12 mouse cellular contexts compared by ENCODE assay signal in the genomic region with DNA sequence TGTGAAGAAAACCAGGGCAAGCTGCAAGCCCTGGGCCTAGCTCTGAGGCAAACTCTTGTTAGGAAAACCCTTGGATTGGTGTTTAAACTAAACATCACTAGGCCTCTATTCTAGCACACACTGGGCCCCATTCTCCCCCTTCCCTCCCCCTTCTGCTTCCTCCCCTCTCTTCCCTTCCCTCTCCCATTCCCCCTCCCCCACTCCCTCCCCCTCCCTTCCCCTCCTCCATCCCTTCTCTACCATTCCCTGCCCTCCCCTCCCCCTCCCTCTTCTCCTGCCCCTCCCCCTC. TPM values are rescaled to one million over a fixed set of nuclear protein-coding genes. Genes with fewer than 3 reads are reported as not detected.
A peak's percentile ranks its signal among the peaks of the same experiment; 100 is the strongest.
DNase-seq lines count a peak whose midpoint lies in the region; ATAC-seq and TF ChIP-seq lines count a peak whose summit lies in the region.
"Had no signal": no experiment of that assay in that cellular context is flagged by ENCODE, and none has a peak within 500 bp of the region (broad histone marks: within the 10 kb centered on the region; RNA-seq: fewer than 3 reads in every experiment).

No protein-coding gene starts in this region.

- H3K4me2 ChIP-seq in heart, embryonic 14.5 days (ENCODE audit: low read length) = no peak overlapping the region
- H3K4me2 ChIP-seq in liver, embryonic 12.5 days = peak overlapping the region; percentile 39; the same call in 1 of the 2 replicates
- H3K4me2 ChIP-seq in liver, embryonic 11.5 days = no peak overlapping the region
- H3K4me2 ChIP-seq in limb, embryonic 13.5 days (replicated peaks) = peak overlapping the region; percentile 46

- no peak for ATAC-seq in heart, embryonic 14.5 days (ENCODE audit: insufficient number of reproducible peaks, insufficient read depth, low FRiP score, low read depth)
- no peak for ATAC-seq in liver, embryonic 12.5 days
- no peak for ATAC-seq in liver, embryonic 11.5 days (replicated peaks; ENCODE audit: low FRiP score)
- ATAC-seq in limb, embryonic 13.5 days (ENCODE audit: low FRiP score, low read depth) = no peak

- peak overlapping the region; percentile 1 for H3K9ac ChIP-seq in heart, embryonic 14.5 days (ENCODE audit: low read length)
- H3K9ac ChIP-seq in liver, embryonic 12.5 days = no peak overlapping the region
- H3K9ac ChIP-seq in liver, embryonic 11.5 days (ENCODE audit: low read depth, low read length) = no peak overlapping the region
- no peak overlapping the region for H3K9ac ChIP-seq in limb, embryonic 13.5 days

- no peaks in the 10 kb centered on the region for H3K27me3 ChIP-seq in heart, embryonic 14.5 days (ENCODE audit: control insufficient read depth, insufficient read depth, low read length)
- no peaks in the 10 kb centered on the region for H3K27me3 ChIP-seq in liver, embryonic 12.5 days (replicated peaks)
- H3K27me3 ChIP-seq in liver, embryonic 11.5 days (replicated peaks; ENCODE audit: control insufficient read depth, insufficient read depth, low read length) = no peaks in the 10 kb centered on the region
- H3K27me3 ChIP-seq in limb, embryonic 13.5 days = no peaks in the 10 kb centered on the region

- no peak overlapping the region for H3K4me3 ChIP-seq in heart, embryonic 14.5 days (ENCODE audit: control insufficient read depth in 1 of 2, insufficient read depth in 1 of 2, low read depth in 1 of 2, low read length in 2 of 2)
- no peak overlapping the region for H3K4me3 ChIP-seq in liver, embryonic 12.5 days
- H3K4me3 ChIP-seq in liver, embryonic 11.5 days (ENCODE audit: low read depth, low read length) = no peak overlapping the region
- H3K4me3 ChIP-seq in cortical plate, adult 2 months (ENCODE audit: insufficient read depth, low read length) = no peak overlapping the region
- H3K4me3 ChIP-seq in limb, embryonic 13.5 days = no peak overlapping the region; the same call in 1 of the 2 replicates

- TF ChIP-seq POLR2A in cortical plate, adult 2 months (IDR thresholded peaks at IDR 0.05; ENCODE audit: extremely low read depth, insufficient read depth, low read length) = no peak

- TF ChIP-seq CTCF in cortical plate, adult 2 months (IDR thresholded peaks at IDR 0.05; ENCODE audit: extremely low read depth, insufficient read depth, low read length) = no peak

- no peak for DNase-seq in heart, adult 11 months
- DNase-seq in liver, embryonic 11.5 days (ENCODE audit: low spot score) = no peak
- no peak for DNase-seq in frontal cortex, postnatal 10 days (ENCODE audit: low spot score in 2 of 2)
- DNase-seq in neural tube, embryonic 10.5 days (ENCODE audit: extremely low spot score, low spot score) = no peak
- DNase-seq: adrenal gland, adult 8-10 months; cerebellum, adult 2 months; lung, adult 2 months; thymus, postnatal 4 days had no signal

- H3K27ac ChIP-seq in heart, embryonic 14.5 days (replicated peaks in 1 of 2; ENCODE audit: control insufficient read depth in 1 of 2, insufficient read depth in 1 of 2, low read depth in 2 of 2, low read length in 2 of 2) = peak overlapping the region; percentile 43 to 72; a peak in 3 of 4 replicates
- H3K27ac ChIP-seq in liver, embryonic 12.5 days = no peak overlapping the region
- H3K27ac ChIP-seq in liver, embryonic 11.5 days (ENCODE audit: low read depth, low read length) = no peak overlapping the region
- H3K27ac ChIP-seq in cortical plate, adult 2 months (ENCODE audit: insufficient read depth, low read length) = peak overlapping the region; percentile 47; the same call in 1 of the 2 replicates
- H3K27ac ChIP-seq in limb, embryonic 13.5 days = peak overlapping the region; percentile 81

- no peaks in the 10 kb centered on the region for H3K9me3 ChIP-seq in heart, embryonic 14.5 days (ENCODE audit: control insufficient read depth, low read length)
- no peaks in the 10 kb centered on the region for H3K9me3 ChIP-seq in liver, embryonic 12.5 days (replicated peaks)
- H3K9me3 ChIP-seq in liver, embryonic 11.5 days (ENCODE audit: control insufficient read depth, low read length) = no peaks in the 10 kb centered on the region
- no peaks in the 10 kb centered on the region for H3K9me3 ChIP-seq in limb, embryonic 13.5 days

- peaks cover 36% of the 10 kb centered on the region for H3K36me3 ChIP-seq in heart, embryonic 14.5 days (ENCODE audit: control insufficient read depth, insufficient read depth, low read length)
- H3K36me3 ChIP-seq in liver, embryonic 12.5 days = no peaks in the 10 kb centered on the region
- H3K36me3 ChIP-seq in liver, embryonic 11.5 days (ENCODE audit: control insufficient read depth, insufficient read depth, low read length) = no peaks in the 10 kb centered on the region
- peaks cover 27% of the 10 kb centered on the region for H3K36me3 ChIP-seq in limb, embryonic 13.5 days

- H3K4me1 ChIP-seq in heart, embryonic 14.5 days (ENCODE audit: control insufficient read depth in 2 of 2, insufficient read depth in 2 of 2, low read length in 2 of 2) = peaks cover 48 to 87% of the 10 kb centered on the region in 2 experiments
- H3K4me1 ChIP-seq in liver, embryonic 12.5 days = peaks cover 52% of the 10 kb centered on the region
- peaks cover 29% of the 10 kb centered on the region for H3K4me1 ChIP-seq in liver, embryonic 11.5 days (replicated peaks; ENCODE audit: control insufficient read depth, insufficient read depth, low read length)
- H3K4me1 ChIP-seq in cortical plate, adult 2 months (ENCODE audit: control insufficient read depth, insufficient read depth, low read length) = peaks cover 32% of the 10 kb centered on the region
- peaks cover 92% of the 10 kb centered on the region for H3K4me1 ChIP-seq in limb, embryonic 13.5 days

RNA-seq across cellular contexts. Expression of gene Mbnl2, which starts 12.5 kb away (rescaled TPM):
- polyA plus RNA-seq in heart, embryonic 14.5 days (2014; fragmentation: Nextera tagmentation; extraction: Ambion mirVana) = 129 and 130 TPM in 2 replicates
- polyA plus RNA-seq in liver, embryonic 12.5 days (2016; fragmentation: Nextera tagmentation; extraction: Ambion mirVana) = 19.3 and 20.2 TPM in 2 replicates
- polyA plus RNA-seq in liver, embryonic 11.5 days (2014; fragmentation: Nextera tagmentation; extraction: Ambion mirVana) = 38.2 and 40.0 TPM in 2 replicates
- polyA plus RNA-seq in cortical plate, adult 2 months (2012; rRNA removed) = 144 and 148 TPM in 2 replicates
- polyA plus RNA-seq in limb, embryonic 13.5 days (2015; fragmentation: Nextera tagmentation; extraction: Ambion mirVana) = 127 TPM in 2 replicates

Comparison
In these comparisons a context has a peak if more than half of its experiments do, and no peak if none do; other contexts are left out.
1. H3K4me2 ChIP-seq: peak in liver, embryonic 12.5 days (single experiment) and limb, embryonic 13.5 days (single experiment); none in heart, embryonic 14.5 days (single experiment) and liver, embryonic 11.5 days (single experiment).
2. H3K27ac ChIP-seq: peak in heart, embryonic 14.5 days (2 of 2), cortical plate, adult 2 months (single experiment) and limb, embryonic 13.5 days (single experiment); none in liver, embryonic 12.5 days (single experiment) and liver, embryonic 11.5 days (single experiment).